Mouse (Mus musculus) heart, embryonic 16.5 days (tissue): ENCODE results near the gene Rwdd1. TPM values are rescaled to one million over a fixed set of nuclear protein-coding genes. Genes with fewer than 3 reads are reported as not detected.

Experiments
- ATAC-seq: fragments of 200-750 bp; cut with Nextera tagmentation; replicated peaks from 2 replicates; pipeline ENCODE4 v1.8.0; 2017; ENCODE audit warnings: moderate number of reproducible peaks; ENCODE audit not compliant: insufficient read depth, low FRiP score; ENCODE audit errors: extremely low read depth
- H3K27ac ChIP-seq: fragments of 300-500 bp; sonication (generic); 2 replicates; pipeline ENCODE4 v1.5.1; 2014; ENCODE audit warnings: mild to moderate bottlenecking, low read length, control low read depth, moderate library complexity
- H3K27me3 ChIP-seq: fragments of 300-500 bp; sonication (generic); 2 replicates; pipeline ENCODE4 v1.6.1; 2014; ENCODE audit warnings: low read length, mixed read lengths; ENCODE audit not compliant: control insufficient read depth, insufficient read depth
- H3K36me3 ChIP-seq: fragments of 300-500 bp; sonication (generic); 2 replicates; pipeline ENCODE4 v1.6.1; 2014; ENCODE audit not compliant: control insufficient read depth, insufficient read depth
- H3K4me1 ChIP-seq: fragments of 300-500 bp; sonication (generic); 2 replicates; pipeline ENCODE4 v1.6.1; 2014; ENCODE audit warnings: low read length, mixed read lengths; ENCODE audit not compliant: control insufficient read depth, insufficient read depth
- H3K4me2 ChIP-seq: fragments of 300-500 bp; sonication (generic); 2 replicates; pipeline ENCODE4 v1.6.1; 2014; ENCODE audit warnings: low read depth, mild to moderate bottlenecking, control low read depth, low read length
- H3K4me3 ChIP-seq: fragments of 300-500 bp; sonication (generic); 2 replicates; pipeline ENCODE4 v1.5.1; 2014; ENCODE audit warnings: mild to moderate bottlenecking, control low read depth, low read length
- H3K9ac ChIP-seq: fragments of 300-500 bp; sonication (generic); 2 replicates; pipeline ENCODE4 v1.6.1; 2014; ENCODE audit warnings: low read length, control low read depth
- H3K9me3 ChIP-seq: fragments of 300-500 bp; sonication (generic); replicated peaks from 2 replicates; pipeline ENCODE4 v1.6.1; 2016; ENCODE audit warnings: low read length; ENCODE audit not compliant: control insufficient read depth
- WGBS: fragments of 180-500 bp; shearing (Covaris S2); extraction: QIAGEN DNeasy Blood & Tissue Kit; methylation state at CpG from one replicate; pipeline ENCODE4 v1.1.7; 2014; 5-methylcytosine and 5-hydroxymethylcytosine counted together
- polyA plus RNA-seq: library from polyadenylated mRNA; unstranded; fragments of >200 nt; fragmentation: Nextera tagmentation; extraction: Ambion mirVana; gene quantifications from 2 replicates; pipeline ENCODE4 v1.2.1, GENCODE M21; 2015

Gene Rwdd1
- polyA plus RNA-seq, result 89.5 and 94.5 TPM in 2 replicates

GRCm38 (mm10) chr10:34019302-34020075 lies at the start of gene Rwdd1:
Gene Rwdd1, minus strand, starts transcription at chr10:34019624.
- peak within 1 kb of the TSS; percentile 94 for H3K4me3 ChIP-seq
- no peaks in the 10 kb centered on the region for H3K27me3 ChIP-seq
- H3K4me2 ChIP-seq, result peak within 1 kb of the TSS; percentile 77
- peak within 1 kb of the TSS; percentile 97 for H3K27ac ChIP-seq
- WGBS, result under 1% methylated on average over 82 of the region's 82 CpGs
- ATAC-seq, result peak; percentile 99
- H3K9me3 ChIP-seq, result no peaks in the 10 kb centered on the region
- H3K36me3 ChIP-seq, result no peaks in the 10 kb centered on the region; the same call in 1 of the 2 replicates
- peaks cover 16% of the 10 kb centered on the region for H3K4me1 ChIP-seq
- H3K9ac ChIP-seq, result peak within 1 kb of the TSS; percentile 92

GRCm38 (mm10) chr10:34066591-34066990 lies 47.2 kb upstream of the Rwdd1 start:
- Histone ChIP-seq H3K4me1 (peaks cover 6% of the 10 kb centered on the region; the same call in 1 of the 2 replicates), H3K4me3 (no peak overlapping the region), H3K9me3 (no peaks in the 10 kb centered on the region), H3K27me3 (no peaks in the 10 kb centered on the region), H3K36me3 (no peaks in the 10 kb centered on the region), H3K27ac (no peak overlapping the region), H3K4me2 (no peak overlapping the region), H3K9ac (no peak overlapping the region)
- no peak for ATAC-seq
- WGBS, result 51% methylated on average over 3 of the region's 3 CpGs

- H3K36me3 ChIP-seq, result no peaks in the 10 kb centered on the region
- no peak overlapping the region for H3K4me2 ChIP-seq
- no peak for ATAC-seq
- H3K4me1 ChIP-seq, result no peaks in the 10 kb centered on the region
- H3K9me3 ChIP-seq, result no peaks in the 10 kb centered on the region
- no peak overlapping the region for H3K4me3 ChIP-seq
- 79% methylated on average over 2 of the region's 2 CpGs for WGBS
- H3K27me3 ChIP-seq, result no peaks in the 10 kb centered on the region
- H3K9ac ChIP-seq, result no peak overlapping the region
- H3K27ac ChIP-seq, result no peak overlapping the region
Observed at GRCm38 (mm10) chr10:34053987-34054386, 34.6 kb upstream of the Rwdd1 start.

- Histone ChIP-seq H3K4me2 (no peak within 1 kb of the TSS), H3K36me3 (no peaks in the 10 kb centered on the region), H3K4me3 (no peak within 1 kb of the TSS), H3K4me1 (no peaks in the 10 kb centered on the region), H3K27ac (no peak within 1 kb of the TSS), H3K9me3 (no peaks in the 10 kb centered on the region), H3K27me3 (no peaks in the 10 kb centered on the region), H3K9ac (no peak within 1 kb of the TSS)
- ATAC-seq, result no peak
- 78% methylated on average over 5 of the region's 5 CpGs for WGBS
Observed at GRCm38 (mm10) chr10:34044210-34044609, 24.8 kb upstream of the Rwdd1 start, which contains the start of gene Calhm4. Gene Calhm4, minus strand, starts transcription at chr10:34044310.

GRCm38 (mm10) chr10:34037401-34037800 lies 18.0 kb upstream of the Rwdd1 start, which contains the start of gene Trappc3l:
Gene Trappc3l, plus strand, starts transcription at chr10:34037597.
- Histone ChIP-seq H3K27me3 (no peaks in the 10 kb centered on the region), H3K4me2 (no peak within 1 kb of the TSS), H3K4me1 (0 out of 2 replicates have a peak, but pooled peaks cover 2% of the 10 kb centered on the region), H3K9ac (no peak within 1 kb of the TSS), H3K36me3 (no peaks in the 10 kb centered on the region), H3K4me3 (no peak within 1 kb of the TSS), H3K9me3 (no peaks in the 10 kb centered on the region), H3K27ac (no peak within 1 kb of the TSS)
- ATAC-seq, result no peak
- WGBS, result 81% methylated on average over 3 of the region's 3 CpGs

- Histone ChIP-seq H3K27ac (no peak overlapping the region), H3K9me3 (no peaks in the 10 kb centered on the region), H3K36me3 (no peaks in the 10 kb centered on the region), H3K9ac (no peak overlapping the region), H3K4me3 (no peak overlapping the region), H3K4me1 (0 out of 2 replicates have a peak, but pooled peaks cover 2% of the 10 kb centered on the region), H3K4me2 (no peak overlapping the region), H3K27me3 (no peaks in the 10 kb centered on the region)
- peak; percentile 58; the same call in 1 of the 2 replicates for ATAC-seq
- WGBS, result 12% methylated on average over 5 of the region's 5 CpGs
Observed at GRCm38 (mm10) chr10:34036587-34036986, 17.2 kb upstream of the Rwdd1 start.

GRCm38 (mm10) chr10:34033630-34034305 lies 14.3 kb upstream of the Rwdd1 start:
- Histone ChIP-seq H3K27ac (no peak overlapping the region), H3K27me3 (no peaks in the 10 kb centered on the region), H3K36me3 (no peaks in the 10 kb centered on the region), H3K9me3 (no peaks in the 10 kb centered on the region), H3K9ac (peak overlapping the region; percentile 66), H3K4me1 (0 out of 2 replicates have a peak, but pooled peaks cover 2% of the 10 kb centered on the region), H3K4me2 (peak overlapping the region; percentile 62), H3K4me3 (peak overlapping the region; percentile 39)
- WGBS, result 19% methylated on average over 22 of the region's 22 CpGs
- peak; percentile 75; the same call in 1 of the 2 replicates for ATAC-seq

- 52% methylated on average over 5 of the region's 5 CpGs for WGBS
- Histone ChIP-seq H3K27me3 (no peaks in the 10 kb centered on the region), H3K9me3 (no peaks in the 10 kb centered on the region), H3K9ac (no peak overlapping the region), H3K4me2 (no peak overlapping the region), H3K4me3 (no peak overlapping the region), H3K4me1 (0 out of 2 replicates have a peak, but pooled peaks cover 2% of the 10 kb centered on the region), H3K36me3 (no peaks in the 10 kb centered on the region), H3K27ac (no peak overlapping the region)
- ATAC-seq, result no peak
Observed at GRCm38 (mm10) chr10:34030322-34030721, 10.9 kb upstream of the Rwdd1 start.
